Mouse (Mus musculus) heart, embryonic 14.5 days (tissue): Measurements from ENCODE around the gene Tbc1d2. TPM values are rescaled to one million over a fixed set of nuclear protein-coding genes. Genes with fewer than 3 reads are reported as not detected.

Source experiments
- ATAC-seq: fragments of 200-750 bp; cut with Nextera tagmentation; 2 replicates; pipeline ENCODE4 v1.8.0; 2017; ENCODE audit warnings: low read depth, moderate TSS enrichment; ENCODE audit not compliant: insufficient number of reproducible peaks, insufficient read depth, low FRiP score
- H3K27ac ChIP-seq, 2 experiments: fragments of 200-500 bp in 1 of 2; fragments of 300-500 bp in 1 of 2; sonication (generic) in 1 of 2; replicated peaks in 1 of 2; 2 replicates each; pipeline ENCODE4 v1.5.1; 2012 to 2014; ENCODE audit warnings: low read depth in 2 of 2, low read length in 2 of 2, control low read depth in 1 of 2, mild to moderate bottlenecking in 1 of 2, mixed read lengths in 1 of 2; ENCODE audit not compliant: control insufficient read depth in 1 of 2, insufficient read depth in 1 of 2
- H3K27me3 ChIP-seq: fragments of 300-500 bp; sonication (generic); 2 replicates; pipeline ENCODE4 v1.6.1; 2014; ENCODE audit warnings: mild to moderate bottlenecking, low read length, control low read depth; ENCODE audit not compliant: control insufficient read depth, insufficient read depth
- H3K36me3 ChIP-seq: fragments of 300-500 bp; sonication (generic); 2 replicates; pipeline ENCODE4 v1.6.1; 2014; ENCODE audit warnings: mild to moderate bottlenecking, control low read depth, low read length, mixed read lengths; ENCODE audit not compliant: control insufficient read depth, insufficient read depth
- H3K4me1 ChIP-seq, 2 experiments: fragments of 200-500 bp in 1 of 2; fragments of 300-500 bp in 1 of 2; sonication (generic) in 1 of 2; 2 replicates each; pipeline ENCODE4 v1.6.1; 2012 to 2014; ENCODE audit warnings: low read length in 2 of 2, control low read depth in 1 of 2, mixed read lengths in 1 of 2; ENCODE audit not compliant: control insufficient read depth in 2 of 2, insufficient read depth in 2 of 2
- H3K4me2 ChIP-seq: fragments of 300-500 bp; sonication (generic); 2 replicates; pipeline ENCODE4 v1.6.1; 2014; ENCODE audit warnings: mild to moderate bottlenecking, low read length
- H3K4me3 ChIP-seq, 2 experiments: fragments of 200-500 bp in 1 of 2; fragments of 300-500 bp in 1 of 2; sonication (generic) in 1 of 2; 2 replicates each; pipeline ENCODE4 v1.5.1; 2012 to 2014; ENCODE audit warnings: low read length in 2 of 2, mild to moderate bottlenecking in 2 of 2, control low read depth in 1 of 2, low read depth in 1 of 2, moderate library complexity in 1 of 2; ENCODE audit not compliant: control insufficient read depth in 1 of 2, insufficient read depth in 1 of 2
- H3K9ac ChIP-seq: fragments of 300-500 bp; sonication (generic); 2 replicates; pipeline ENCODE4 v1.6.1; 2014; ENCODE audit warnings: mild to moderate bottlenecking, low read length
- H3K9me3 ChIP-seq: fragments of 300-500 bp; sonication (generic); 2 replicates; pipeline ENCODE4 v1.6.1; 2016; ENCODE audit warnings: low read length, control low read depth; ENCODE audit not compliant: control insufficient read depth
- WGBS: fragments of 180-500 bp; shearing (Covaris S2); extraction: QIAGEN DNeasy Blood & Tissue Kit; methylation state at CpG from one replicate; pipeline ENCODE4 v1.1.7; 2014; 5-methylcytosine and 5-hydroxymethylcytosine counted together
- polyA plus RNA-seq: library from polyadenylated mRNA; unstranded; fragments of >200 nt; fragmentation: Nextera tagmentation; extraction: Ambion mirVana; gene quantifications from 2 replicates; pipeline ENCODE4 v1.2.1, GENCODE M21; 2014

The Tbc1d2 gene
- 0.26 and 0.46 TPM in 2 replicates for polyA plus RNA-seq

- ATAC-seq, result peak; percentile 92
- under 1% methylated on average over 69 of the region's 69 CpGs for WGBS
- H3K9me3 ChIP-seq, result no peaks in the 10 kb centered on the region
- H3K9ac ChIP-seq, result peak within 1 kb of the TSS; percentile 78
- peak within 1 kb of the TSS; percentile 75 to 82 for H3K4me3 ChIP-seq
- H3K4me1 ChIP-seq, result peaks cover 6% of the 10 kb centered on the region in 2 experiments
- peak within 1 kb of the TSS; percentile 57 to 79 for H3K27ac ChIP-seq
- H3K36me3 ChIP-seq, result no peaks in the 10 kb centered on the region
- peak within 1 kb of the TSS; percentile 96 for H3K4me2 ChIP-seq
- H3K27me3 ChIP-seq, result peaks cover 47% of the 10 kb centered on the region
Measured at GRCm38 (mm10) chr4:46650086-46650753, at the start of gene Tbc1d2. Tbc1d2 (minus strand) TSS chr4:46650209.

GRCm38 (mm10) chr4:46696467-46696866 lies 46.5 kb upstream of the Tbc1d2 start:
- Histone ChIP-seq H3K9me3 (no peaks in the 10 kb centered on the region), H3K36me3 (no peaks in the 10 kb centered on the region), H3K9ac (no peak overlapping the region), H3K4me2 (no peak overlapping the region), H3K4me1 (peaks cover 0 to 3% of the 10 kb centered on the region in 2 experiments; a peak in 1 of 4 replicates), H3K27ac (no peak overlapping the region), H3K4me3 (no peak overlapping the region), H3K27me3 (peaks cover 7% of the 10 kb centered on the region; the same call in 1 of the 2 replicates)
- 44% methylated on average over 6 of the region's 6 CpGs for WGBS
- no peak for ATAC-seq

DNA sequence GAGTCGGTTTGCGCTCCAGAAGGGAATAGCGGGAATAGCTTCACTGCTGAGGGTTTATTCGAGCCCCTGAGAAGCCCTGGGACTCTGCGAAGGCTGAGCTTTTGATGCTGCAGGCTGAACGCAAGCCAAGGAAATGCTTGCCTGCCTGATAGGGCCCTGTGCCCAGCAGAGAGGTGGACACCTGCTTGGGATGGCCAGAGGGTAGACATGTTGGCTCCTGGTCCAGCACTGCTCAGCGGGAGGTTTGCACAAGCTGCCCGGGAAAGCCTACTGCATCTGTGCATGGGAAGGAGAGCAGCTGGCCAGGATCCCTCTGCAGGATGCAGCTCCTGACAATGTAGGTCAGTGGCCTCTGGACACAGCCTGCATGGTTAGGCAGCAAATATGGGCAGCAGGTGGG lies 40.6 kb upstream of the Tbc1d2 start:
- Histone ChIP-seq H3K9me3 (no peaks in the 10 kb centered on the region), H3K4me1 (no peaks in the 10 kb centered on the region), H3K9ac (no peak overlapping the region), H3K27ac (no peak overlapping the region), H3K4me2 (no peak overlapping the region), H3K36me3 (no peaks in the 10 kb centered on the region), H3K4me3 (no peak overlapping the region), H3K27me3 (peaks cover 8% of the 10 kb centered on the region; the same call in 1 of the 2 replicates)
- ATAC-seq, result no peak
- WGBS, result 82% methylated on average over 8 of the region's 8 CpGs

GRCm38 (mm10) chr4:46690023-46690420 lies 40.0 kb upstream of the Tbc1d2 start:
- Histone ChIP-seq H3K36me3 (no peaks in the 10 kb centered on the region), H3K4me1 (no peaks in the 10 kb centered on the region), H3K27ac (no peak overlapping the region), H3K9me3 (no peaks in the 10 kb centered on the region), H3K9ac (no peak overlapping the region), H3K4me2 (no peak overlapping the region), H3K4me3 (no peak overlapping the region), H3K27me3 (peaks cover 8% of the 10 kb centered on the region; the same call in 1 of the 2 replicates)
- whole genome bisulfite sequencing, result 78% methylated on average over 8 of the region's 8 CpGs
- no peak for ATAC-seq

GRCm38 (mm10) chr4:46689397-46690022 lies 39.5 kb upstream of the Tbc1d2 start:
- Histone ChIP-seq H3K4me2 (no peak overlapping the region), H3K27ac (no peak overlapping the region), H3K9ac (no peak overlapping the region), H3K4me3 (no peak overlapping the region), H3K4me1 (no peaks in the 10 kb centered on the region), H3K27me3 (peaks cover 8% of the 10 kb centered on the region; the same call in 1 of the 2 replicates), H3K9me3 (no peaks in the 10 kb centered on the region), H3K36me3 (no peaks in the 10 kb centered on the region)
- WGBS, result 40% methylated on average over 15 of the region's 15 CpGs
- no peak for ATAC-seq

GRCm38 (mm10) chr4:46688213-46688832 lies 38.3 kb upstream of the Tbc1d2 start:
- H3K9me3 ChIP-seq, result no peaks in the 10 kb centered on the region
- H3K4me1 ChIP-seq, result no peaks in the 10 kb centered on the region
- H3K27me3 ChIP-seq, result peaks cover 8% of the 10 kb centered on the region; the same call in 1 of the 2 replicates
- no peaks in the 10 kb centered on the region for H3K36me3 ChIP-seq
- 74% methylated on average over 14 of the region's 14 CpGs for WGBS
- H3K4me2 ChIP-seq, result no peak overlapping the region
- no peak overlapping the region for H3K4me3 ChIP-seq
- no peak overlapping the region for H3K27ac ChIP-seq
- no peak for ATAC-seq
- H3K9ac ChIP-seq, result no peak overlapping the region

DNA sequence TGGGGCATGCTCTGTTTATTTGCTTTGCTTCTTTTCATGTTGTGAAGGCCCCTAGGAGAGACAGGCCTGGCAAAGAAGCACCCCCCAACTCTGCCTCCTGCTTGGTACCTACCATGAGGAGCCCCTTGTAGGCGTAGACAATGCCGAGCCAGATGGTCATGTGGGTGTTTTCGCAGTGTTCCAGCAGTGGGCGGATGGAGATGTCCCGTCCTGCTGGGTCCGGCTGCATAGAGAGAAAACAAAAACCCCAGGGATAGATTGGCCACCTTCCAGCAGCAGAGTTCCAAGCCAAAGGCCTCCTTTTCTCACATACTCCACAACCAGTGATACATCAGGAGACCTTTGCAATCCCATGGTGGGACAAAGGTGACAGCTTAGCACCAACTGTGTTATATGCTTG lies 34.2 kb upstream of the Tbc1d2 start:
- Histone ChIP-seq H3K9me3 (no peaks in the 10 kb centered on the region), H3K27me3 (no peaks in the 10 kb centered on the region), H3K9ac (no peak overlapping the region), H3K36me3 (no peaks in the 10 kb centered on the region), H3K27ac (no peak overlapping the region), H3K4me3 (no peak overlapping the region), H3K4me1 (no peaks in the 10 kb centered on the region), H3K4me2 (no peak overlapping the region)
- WGBS, result 48% methylated on average over 6 of the region's 6 CpGs
- ATAC-seq, result no peak
